Mouse (Mus musculus): ENCODE measurements around the gene Epb41l4b. TPM values are rescaled to one million over a fixed set of nuclear protein-coding genes. Genes with fewer than 3 reads are reported as not detected.

Epb41l4b gene
- polyA plus RNA-seq, 1 experiment = 3.8 TPM

- no peak for TF ChIP-seq CTCF (IDR thresholded peaks at IDR 0.05; ENCODE audit: control insufficient read depth, insufficient read depth, insufficient replicate concordance, low read depth, low read length)
- TF ChIP-seq POLR2A (IDR thresholded peaks at IDR 0.05; ENCODE audit: control insufficient read depth, low read depth, low read length) = no peak
- H3K36me3 ChIP-seq (ENCODE audit: control insufficient read depth, insufficient read depth, low read length) = no peaks in the 10 kb centered on the region
- no peak overlapping the region for H3K4me3 ChIP-seq (ENCODE audit: control insufficient read depth, low read depth, low read length)
- no peaks in the 10 kb centered on the region for H3K27me3 ChIP-seq (ENCODE audit: control insufficient read depth, insufficient read depth, low read length)
- H3K4me1 ChIP-seq (ENCODE audit: control insufficient read depth, insufficient read depth, low read length) = no peaks in the 10 kb centered on the region
- H3K27ac ChIP-seq (ENCODE audit: control insufficient read depth, insufficient read depth, low read depth, low read length) = no peak overlapping the region
Measured at GRCm38 (mm10) chr4:56961320-56961925, 181.8 kb downstream of the Epb41l4b start.

GRCm38 (mm10) chr4:56957518-56957917 lies 185.7 kb downstream of the Epb41l4b start:
- H3K36me3 ChIP-seq (ENCODE audit: control insufficient read depth, insufficient read depth, low read length) = no peaks in the 10 kb centered on the region
- TF ChIP-seq POLR2A (IDR thresholded peaks at IDR 0.05; ENCODE audit: control insufficient read depth, low read depth, low read length) = no peak
- no peak for TF ChIP-seq CTCF (IDR thresholded peaks at IDR 0.05; ENCODE audit: control insufficient read depth, insufficient read depth, insufficient replicate concordance, low read depth, low read length)
- no peaks in the 10 kb centered on the region for H3K4me1 ChIP-seq (ENCODE audit: control insufficient read depth, insufficient read depth, low read length)
- no peaks in the 10 kb centered on the region for H3K27me3 ChIP-seq (ENCODE audit: control insufficient read depth, insufficient read depth, low read length)
- no peak overlapping the region for H3K27ac ChIP-seq (ENCODE audit: control insufficient read depth, insufficient read depth, low read depth, low read length)
- H3K4me3 ChIP-seq (ENCODE audit: control insufficient read depth, low read depth, low read length) = no peak overlapping the region

- Histone ChIP-seq H3K27me3 (ENCODE audit: control insufficient read depth, insufficient read depth, low read length) (no peaks in the 10 kb centered on the region), H3K4me1 (ENCODE audit: control insufficient read depth, insufficient read depth, low read length) (no peaks in the 10 kb centered on the region), H3K36me3 (ENCODE audit: control insufficient read depth, insufficient read depth, low read length) (no peaks in the 10 kb centered on the region), H3K27ac (ENCODE audit: control insufficient read depth, insufficient read depth, low read depth, low read length) (no peak overlapping the region), H3K4me3 (ENCODE audit: control insufficient read depth, low read depth, low read length) (no peak overlapping the region)
- no peak for TF ChIP-seq POLR2A (IDR thresholded peaks at IDR 0.05; ENCODE audit: control insufficient read depth, low read depth, low read length)
- no peak for TF ChIP-seq CTCF (IDR thresholded peaks at IDR 0.05; ENCODE audit: control insufficient read depth, insufficient read depth, insufficient replicate concordance, low read depth, low read length)
Measured at GRCm38 (mm10) chr4:56953235-56953634, 190.0 kb downstream of the Epb41l4b start.

- no peak for TF ChIP-seq CTCF (IDR thresholded peaks at IDR 0.05; ENCODE audit: control insufficient read depth, insufficient read depth, insufficient replicate concordance, low read depth, low read length)
- Histone ChIP-seq H3K27me3 (ENCODE audit: control insufficient read depth, insufficient read depth, low read length) (no peaks in the 10 kb centered on the region), H3K4me3 (ENCODE audit: control insufficient read depth, low read depth, low read length) (no peak overlapping the region), H3K4me1 (ENCODE audit: control insufficient read depth, insufficient read depth, low read length) (no peaks in the 10 kb centered on the region), H3K27ac (ENCODE audit: control insufficient read depth, insufficient read depth, low read depth, low read length) (no peak overlapping the region), H3K36me3 (ENCODE audit: control insufficient read depth, insufficient read depth, low read length) (no peaks in the 10 kb centered on the region)
Measured at GRCm38 (mm10) chr4:56951701-56952100, 191.5 kb downstream of the Epb41l4b start.

DNA sequence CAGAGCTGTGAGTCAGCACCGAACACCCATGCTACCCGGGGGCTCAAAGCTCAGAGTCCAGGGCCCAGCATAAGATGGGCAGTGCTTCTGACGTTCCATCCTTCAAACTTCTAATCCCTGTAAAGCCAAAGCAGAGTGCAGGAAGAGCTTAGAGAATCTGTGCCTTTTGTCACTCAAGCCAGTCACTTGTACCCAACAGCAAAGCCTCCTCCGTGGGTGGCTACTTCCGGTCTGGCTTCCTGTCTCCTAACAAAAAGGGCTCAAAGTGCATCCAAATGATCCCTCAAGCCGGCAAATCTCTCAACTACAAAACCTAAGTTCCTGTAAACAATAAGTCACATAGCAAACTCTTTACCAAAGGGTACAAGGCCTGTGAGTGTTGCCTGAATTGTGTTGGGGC lies 193.7 kb downstream of the Epb41l4b start:
- no peaks in the 10 kb centered on the region for H3K36me3 ChIP-seq (ENCODE audit: control insufficient read depth, insufficient read depth, low read length)
- H3K27ac ChIP-seq (ENCODE audit: control insufficient read depth, insufficient read depth, low read depth, low read length) = no peak overlapping the region
- peaks cover 6% of the 10 kb centered on the region for H3K4me1 ChIP-seq (ENCODE audit: control insufficient read depth, insufficient read depth, low read length)
- H3K4me3 ChIP-seq (ENCODE audit: control insufficient read depth, low read depth, low read length) = no peak overlapping the region
- H3K27me3 ChIP-seq (ENCODE audit: control insufficient read depth, insufficient read depth, low read length) = no peaks in the 10 kb centered on the region
- no peak for TF ChIP-seq POLR2A (IDR thresholded peaks at IDR 0.05; ENCODE audit: control insufficient read depth, low read depth, low read length)
- no peak for TF ChIP-seq CTCF (IDR thresholded peaks at IDR 0.05; ENCODE audit: control insufficient read depth, insufficient read depth, insufficient replicate concordance, low read depth, low read length)

GRCm38 (mm10) chr4:56946641-56947640 lies 196.3 kb downstream of the Epb41l4b start, which contains the start of gene Tmem245:
Gene Tmem245, minus strand, starts transcription at chr4:56947437.
- Histone ChIP-seq H3K27ac (ENCODE audit: control insufficient read depth, insufficient read depth, low read depth, low read length) (peak within 1 kb of the TSS; percentile 73), H3K27me3 (ENCODE audit: control insufficient read depth, insufficient read depth, low read length) (no peaks in the 10 kb centered on the region)

DNA sequence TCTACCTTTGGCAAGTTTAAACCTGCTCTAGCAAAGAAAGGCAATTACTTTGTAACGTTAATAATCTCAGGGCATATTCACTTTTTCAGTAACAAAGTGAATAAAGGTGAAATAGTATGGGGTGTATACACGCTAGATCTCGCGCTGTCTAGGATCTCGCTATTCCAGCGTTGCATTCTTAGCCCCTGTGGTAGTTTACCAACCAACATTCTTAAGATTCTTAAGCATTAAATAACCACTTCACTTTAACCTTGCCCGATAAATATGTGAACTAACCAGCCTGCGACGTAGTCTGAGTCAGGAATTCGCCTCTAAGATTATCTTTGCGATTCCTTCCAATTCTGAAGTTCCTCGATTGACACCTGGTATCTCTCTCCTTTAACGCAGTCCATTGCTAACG lies 197.1 kb downstream of the Epb41l4b start:
- no peaks in the 10 kb centered on the region for H3K36me3 ChIP-seq (ENCODE audit: control insufficient read depth, insufficient read depth, low read length)

More at GRCm38 (mm10) chr4:56946641-56947640, 196.3 kb downstream of the Epb41l4b start, which contains the start of gene Tmem245:
- TF ChIP-seq CTCF (IDR thresholded peaks at IDR 0.05; ENCODE audit: control insufficient read depth, insufficient read depth, insufficient replicate concordance, low read depth, low read length) (no peak), POLR2A (IDR thresholded peaks at IDR 0.05; ENCODE audit: control insufficient read depth, low read depth, low read length) (peak; percentile 55)
- H3K4me1 ChIP-seq (ENCODE audit: control insufficient read depth, insufficient read depth, low read length) = peaks cover 6% of the 10 kb centered on the region
- no peaks in the 10 kb centered on the region for H3K36me3 ChIP-seq (ENCODE audit: control insufficient read depth, insufficient read depth, low read length)
- H3K4me3 ChIP-seq (ENCODE audit: control insufficient read depth, low read depth, low read length) = peak within 1 kb of the TSS; percentile 91

More for the DNA sequence above, 197.1 kb downstream of the Epb41l4b start:
- Histone ChIP-seq H3K4me1 (ENCODE audit: control insufficient read depth, insufficient read depth, low read length) (peaks cover 6% of the 10 kb centered on the region), H3K4me3 (ENCODE audit: control insufficient read depth, low read depth, low read length) (peak overlapping the region; percentile 91), H3K27me3 (ENCODE audit: control insufficient read depth, insufficient read depth, low read length) (no peaks in the 10 kb centered on the region), H3K27ac (ENCODE audit: control insufficient read depth, insufficient read depth, low read depth, low read length) (peak overlapping the region; percentile 73; the same call in 1 of the 2 replicates)
- no peak for TF ChIP-seq CTCF (IDR thresholded peaks at IDR 0.05; ENCODE audit: control insufficient read depth, insufficient read depth, insufficient replicate concordance, low read depth, low read length)
- TF ChIP-seq POLR2A (IDR thresholded peaks at IDR 0.05; ENCODE audit: control insufficient read depth, low read depth, low read length) = no peak

Measured in testis, adult 2 months (tissue).